Mouse (Mus musculus): ENCODE data around the gene Alkbh6. TPM values are rescaled to one million over a fixed set of nuclear protein-coding genes. Genes with fewer than 3 reads are reported as not detected.

The Alkbh6 gene
- polyA plus RNA-seq, 1 experiment from 2014 or later, result 101 TPM

DNA sequence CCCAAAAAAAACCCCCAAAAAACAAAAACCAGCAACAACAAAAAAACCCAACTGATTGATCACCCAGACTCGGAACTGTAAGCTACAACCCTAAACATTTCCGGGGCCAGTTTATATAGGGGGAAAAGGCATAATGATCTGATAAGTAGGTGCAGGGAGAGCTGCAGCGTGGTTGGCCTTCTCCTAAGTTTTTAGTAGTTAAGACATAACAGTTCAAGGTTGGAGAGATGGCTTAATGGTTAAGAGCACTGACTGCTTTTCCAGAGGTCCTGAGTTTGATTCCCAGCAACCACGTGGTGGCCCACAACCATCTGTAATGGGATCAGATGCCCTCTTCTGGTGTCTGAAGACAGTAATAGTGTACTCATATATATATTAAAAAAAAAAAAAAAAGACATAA is 27.0 kb upstream of the Alkbh6 start:
- H3K36me3 ChIP-seq, result no peaks in the 10 kb centered on the region
- H3K9ac ChIP-seq (replicated peaks), result no peak overlapping the region
- H3K9me3 ChIP-seq, result no peaks in the 10 kb centered on the region
- H3K4me3 ChIP-seq (replicated peaks), result peak overlapping the region; percentile 78; the same call in 1 of the 2 replicates
- WGBS, result 69% methylated on average over 4 of the region's 4 CpGs
- H3K4me1 ChIP-seq (replicated peaks), result peaks cover 14% of the 10 kb centered on the region
- peak overlapping the region; percentile 82; the same call in 1 of the 2 replicates for H3K4me2 ChIP-seq
- no peak for ATAC-seq (ENCODE audit: insufficient number of reproducible peaks, insufficient read depth, low FRiP score, low TSS enrichment, low read depth)
- H3K27ac ChIP-seq, result no peak overlapping the region
- H3K27me3 ChIP-seq, result 0 out of 2 replicates have a peak, but pooled peaks cover 2% of the 10 kb centered on the region

DNA sequence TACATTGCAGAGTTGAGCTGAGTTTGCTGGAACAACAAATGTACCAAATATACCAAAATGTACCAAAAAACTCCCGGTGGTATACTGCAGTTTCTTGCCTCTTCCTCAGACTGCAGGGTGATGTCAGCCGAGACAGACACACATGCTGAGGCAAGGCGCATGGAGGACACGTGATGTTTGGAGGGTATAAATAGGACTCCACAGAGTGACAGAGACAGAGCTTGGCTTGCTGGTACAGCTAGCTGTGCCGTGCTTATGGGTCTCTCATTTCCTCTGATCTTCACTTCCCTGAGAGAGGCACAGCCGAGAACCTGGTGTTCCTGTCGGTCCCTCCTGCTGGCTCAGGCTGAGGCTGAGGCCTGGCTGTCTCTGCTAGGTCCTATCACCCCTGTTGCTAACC is 25.8 kb upstream of the Alkbh6 start:
- Histone ChIP-seq H3K9ac (replicated peaks) (no peak overlapping the region), H3K27me3 (peaks cover 2% of the 10 kb centered on the region; the same call in 1 of the 2 replicates), H3K4me2 (no peak overlapping the region), H3K4me1 (replicated peaks) (peaks cover 14% of the 10 kb centered on the region), H3K27ac (no peak overlapping the region), H3K9me3 (no peaks in the 10 kb centered on the region), H3K36me3 (no peaks in the 10 kb centered on the region), H3K4me3 (replicated peaks) (no peak overlapping the region)
- no peak for ATAC-seq (ENCODE audit: insufficient number of reproducible peaks, insufficient read depth, low FRiP score, low TSS enrichment, low read depth)
- 80% methylated on average over 7 of the region's 7 CpGs for WGBS

DNA sequence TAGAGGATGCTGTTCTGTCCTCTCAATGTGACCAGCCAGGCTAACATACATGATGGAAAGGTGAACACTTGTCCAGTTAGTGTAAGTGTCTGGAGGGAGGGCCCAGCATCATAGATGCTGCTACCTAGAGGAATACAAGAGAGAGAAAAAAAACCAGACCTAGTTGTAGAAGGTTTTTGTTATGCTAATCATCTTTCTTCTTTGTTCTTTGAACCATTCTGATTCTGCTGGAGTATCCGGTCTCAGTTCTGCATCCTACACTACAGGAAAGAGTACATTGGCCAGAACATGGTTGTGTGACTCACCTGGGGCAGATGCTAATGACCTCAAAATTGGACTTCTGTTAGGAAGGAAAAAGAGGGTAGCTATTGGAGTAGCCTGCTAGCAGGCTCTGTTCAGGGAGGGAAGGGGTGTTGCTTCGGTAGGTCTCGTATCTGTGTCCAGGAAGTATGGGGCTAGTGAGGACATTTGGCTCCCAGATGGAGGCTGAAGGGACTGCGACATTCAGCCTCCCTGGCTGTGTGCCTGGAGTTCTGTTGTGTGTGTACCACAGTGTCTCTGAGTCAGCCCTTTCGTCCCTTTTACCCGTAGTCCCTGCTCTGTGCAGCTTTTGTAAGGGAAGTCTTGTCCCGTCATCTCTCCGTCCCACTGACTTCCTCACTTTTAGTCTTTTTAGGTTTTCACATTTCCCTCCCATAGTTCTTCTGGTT is 21.7 kb upstream of the Alkbh6 start:
- H3K4me2 ChIP-seq, result no peak overlapping the region
- no peak for ATAC-seq (ENCODE audit: insufficient number of reproducible peaks, insufficient read depth, low FRiP score, low TSS enrichment, low read depth)
- H3K9ac ChIP-seq (replicated peaks), result no peak overlapping the region
- peaks cover 2% of the 10 kb centered on the region; the same call in 1 of the 2 replicates for H3K27me3 ChIP-seq
- H3K4me3 ChIP-seq (replicated peaks), result no peak overlapping the region
- no peak overlapping the region for H3K27ac ChIP-seq
- 68% methylated on average over 8 of the region's 8 CpGs for WGBS
- H3K4me1 ChIP-seq (replicated peaks), result peaks cover 16% of the 10 kb centered on the region
- H3K9me3 ChIP-seq, result no peaks in the 10 kb centered on the region
- H3K36me3 ChIP-seq, result no peaks in the 10 kb centered on the region

DNA sequence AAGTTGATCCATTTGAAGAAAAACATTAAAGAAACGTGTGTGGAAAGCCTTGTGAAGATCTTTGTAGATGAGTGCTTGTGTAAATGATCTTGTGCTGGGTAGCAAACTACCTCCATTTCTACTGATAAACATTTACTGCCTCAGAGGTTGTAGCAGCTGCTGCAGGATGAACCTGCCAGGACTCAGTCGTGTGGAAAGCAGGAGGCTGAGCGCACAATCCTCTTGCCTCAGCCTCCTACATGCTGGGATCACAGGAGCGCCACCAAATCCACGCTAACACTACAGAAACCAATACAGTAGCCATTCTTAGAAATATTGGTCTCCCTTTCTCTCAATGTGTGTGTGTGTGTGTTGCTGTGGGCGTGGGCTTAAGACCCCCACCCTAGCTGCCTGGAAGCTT is 20.5 kb upstream of the Alkbh6 start:
- no peak overlapping the region for H3K9ac ChIP-seq (replicated peaks)
- H3K4me2 ChIP-seq, result no peak overlapping the region
- no peaks in the 10 kb centered on the region for H3K9me3 ChIP-seq
- ATAC-seq (ENCODE audit: insufficient number of reproducible peaks, insufficient read depth, low FRiP score, low TSS enrichment, low read depth), result no peak
- H3K36me3 ChIP-seq, result peaks cover 5% of the 10 kb centered on the region; the same call in 1 of the 2 replicates
- peaks cover 26% of the 10 kb centered on the region for H3K4me1 ChIP-seq (replicated peaks)
- peaks cover 2% of the 10 kb centered on the region; the same call in 1 of the 2 replicates for H3K27me3 ChIP-seq
- 75% methylated on average over 6 of the region's 6 CpGs for WGBS
- no peak overlapping the region for H3K27ac ChIP-seq
- H3K4me3 ChIP-seq (replicated peaks), result no peak overlapping the region

DNA sequence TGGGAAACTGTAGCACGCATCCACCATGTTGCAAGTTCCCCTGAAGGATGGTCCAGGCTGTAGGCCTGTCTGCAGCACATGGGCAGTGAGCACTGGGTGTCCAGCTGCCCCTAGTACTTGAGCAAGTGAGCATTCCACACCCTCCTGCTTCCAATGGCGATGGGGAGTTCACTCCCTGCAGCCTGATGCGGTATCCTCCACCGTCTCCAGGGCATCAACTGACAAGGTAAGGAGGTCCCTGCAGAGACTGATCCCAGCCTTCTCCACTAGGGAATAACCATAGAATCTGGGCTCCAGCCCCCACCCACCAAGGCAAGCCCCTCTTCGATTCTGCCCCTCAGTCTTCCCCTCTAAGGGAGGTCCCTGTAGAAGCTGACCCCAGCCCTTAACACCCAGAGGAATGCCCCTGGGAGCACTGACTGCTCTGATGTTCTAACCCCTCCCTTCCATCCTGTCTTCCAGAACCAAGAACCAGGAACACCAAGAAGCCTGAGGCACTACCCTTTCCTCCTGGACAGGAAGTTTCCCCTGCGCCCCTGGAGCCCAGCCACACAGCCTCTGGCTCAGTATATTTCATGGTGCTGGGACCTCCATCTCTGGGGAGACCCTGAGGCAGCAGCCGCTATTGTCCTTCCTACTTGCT is 19.3 kb upstream of the Alkbh6 start:
- H3K4me3 ChIP-seq (replicated peaks), result no peak overlapping the region
- peaks cover 2% of the 10 kb centered on the region; the same call in 1 of the 2 replicates for H3K27me3 ChIP-seq
- peaks cover 14% of the 10 kb centered on the region for H3K36me3 ChIP-seq
- peak overlapping the region; percentile 44 for H3K9ac ChIP-seq (replicated peaks)
- peaks cover 26% of the 10 kb centered on the region for H3K4me1 ChIP-seq (replicated peaks)
- no peaks in the 10 kb centered on the region for H3K9me3 ChIP-seq
- H3K27ac ChIP-seq, result 0 out of 2 replicates have a peak overlapping the region, but pooled peaks have one; percentile 29
- ATAC-seq (ENCODE audit: insufficient number of reproducible peaks, insufficient read depth, low FRiP score, low TSS enrichment, low read depth), result no peak; the same call in 1 of the 2 replicates
- WGBS, result 74% methylated on average over 7 of the region's 7 CpGs
- H3K4me2 ChIP-seq, result no peak overlapping the region

DNA sequence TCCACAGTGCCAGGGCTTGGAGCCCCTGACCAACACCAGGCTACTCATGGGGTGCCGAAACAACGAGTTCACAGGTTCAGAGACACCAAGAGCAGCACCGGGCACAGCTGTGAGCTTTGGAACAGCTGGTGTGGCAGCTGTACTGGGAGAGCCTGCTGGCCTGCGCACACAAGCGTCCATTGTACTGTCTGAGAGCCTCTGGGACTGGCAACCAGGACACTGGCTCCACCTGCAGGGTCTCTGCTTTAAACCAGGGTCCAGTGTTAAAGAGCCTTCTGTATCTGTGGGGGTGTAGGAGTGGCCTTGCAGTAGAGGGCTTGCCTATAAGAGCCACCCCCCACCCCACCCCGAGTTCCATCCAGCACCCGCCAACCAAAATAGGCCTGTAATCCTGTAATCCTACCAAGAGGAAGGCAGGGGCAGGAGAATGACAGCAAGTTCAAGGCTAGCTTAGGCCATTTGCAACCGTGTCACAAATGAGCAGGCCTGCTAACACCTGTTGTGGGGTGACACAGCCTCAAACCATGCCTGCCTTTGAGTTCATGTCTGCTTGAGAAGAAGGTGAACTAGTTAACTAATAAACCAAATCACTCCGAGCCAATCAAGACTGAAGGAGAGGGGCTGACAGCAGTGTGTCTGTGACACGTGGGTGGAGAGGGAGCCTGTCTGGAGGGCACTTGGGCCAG is 18.7 kb upstream of the Alkbh6 start:
- Histone ChIP-seq H3K9me3 (no peaks in the 10 kb centered on the region), H3K4me1 (replicated peaks) (peaks cover 26% of the 10 kb centered on the region), H3K9ac (replicated peaks) (peak overlapping the region; percentile 44), H3K27me3 (peaks cover 2% of the 10 kb centered on the region; the same call in 1 of the 2 replicates), H3K36me3 (peaks cover 21% of the 10 kb centered on the region), H3K27ac (0 out of 2 replicates have a peak overlapping the region, but pooled peaks have one; percentile 29), H3K4me3 (replicated peaks) (no peak overlapping the region), H3K4me2 (no peak overlapping the region)
- ATAC-seq (ENCODE audit: insufficient number of reproducible peaks, insufficient read depth, low FRiP score, low TSS enrichment, low read depth), result peak; percentile 52
- 51% methylated on average over 10 of the region's 10 CpGs for WGBS

DNA sequence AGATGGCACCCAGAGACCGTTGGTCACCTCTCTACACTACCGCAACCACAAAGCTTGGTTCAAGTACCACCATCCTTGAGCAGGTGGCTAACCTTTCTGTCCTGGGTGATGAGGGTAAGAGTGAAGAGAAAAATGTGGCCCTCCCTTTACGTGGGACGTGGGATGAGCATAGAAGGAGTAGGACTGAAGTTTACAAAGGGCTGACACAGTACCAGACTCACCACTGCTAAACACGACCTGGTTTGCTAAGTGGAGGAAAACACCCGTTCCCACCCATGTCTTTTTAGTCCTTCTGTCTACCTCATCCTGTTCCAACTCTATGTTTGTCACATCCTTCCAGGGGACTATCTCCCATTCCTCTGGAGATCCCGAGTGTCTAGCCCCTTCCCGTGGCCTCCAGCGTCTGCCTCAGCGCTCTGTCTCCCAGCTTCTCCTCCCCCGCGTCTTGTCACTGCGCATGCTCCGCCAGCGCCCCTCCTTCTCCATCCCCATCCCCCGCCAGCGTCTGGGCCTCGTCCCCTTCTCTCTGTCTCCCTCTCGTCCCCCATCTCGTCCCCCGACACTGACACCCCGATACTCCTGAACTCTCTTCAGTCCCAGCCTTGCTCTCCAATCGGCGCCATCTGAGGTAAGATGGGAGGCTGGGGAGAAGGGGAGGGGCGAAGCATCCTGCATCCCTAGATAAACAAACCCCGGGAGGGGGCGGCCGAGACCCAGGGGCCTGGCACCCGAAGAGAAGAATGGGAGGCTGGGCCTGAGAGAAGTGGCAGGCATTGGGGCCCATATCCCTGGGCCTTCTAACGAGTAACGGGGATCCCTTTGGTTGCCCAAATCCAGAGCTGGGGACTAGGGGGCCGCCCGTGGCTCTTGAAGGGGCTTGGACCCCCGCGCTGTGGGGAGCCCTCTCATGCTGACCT is 17.0 kb upstream of the Alkbh6 start, which contains the start of gene Clip3:
Clip3 (plus strand) TSS at position 514 of the 917 bp plus-strand sequence.
- no peaks in the 10 kb centered on the region; the same call in 1 of the 2 replicates for H3K27me3 ChIP-seq
- H3K36me3 ChIP-seq, result peaks cover 37% of the 10 kb centered on the region
- H3K4me3 ChIP-seq (replicated peaks), result peak within 1 kb of the TSS; percentile 87
- peak within 1 kb of the TSS; percentile 94 for H3K4me2 ChIP-seq
- H3K9ac ChIP-seq (replicated peaks), result peak within 1 kb of the TSS; percentile 87
- ATAC-seq (ENCODE audit: insufficient number of reproducible peaks, insufficient read depth, low FRiP score, low TSS enrichment, low read depth), result peak; percentile 69; the same call in 1 of the 2 replicates
- peak within 1 kb of the TSS; percentile 57 for H3K27ac ChIP-seq
- H3K4me1 ChIP-seq (replicated peaks), result peaks cover 26% of the 10 kb centered on the region
- H3K9me3 ChIP-seq, result no peaks in the 10 kb centered on the region
- WGBS, result 6% methylated on average over 35 of the region's 35 CpGs

DNA sequence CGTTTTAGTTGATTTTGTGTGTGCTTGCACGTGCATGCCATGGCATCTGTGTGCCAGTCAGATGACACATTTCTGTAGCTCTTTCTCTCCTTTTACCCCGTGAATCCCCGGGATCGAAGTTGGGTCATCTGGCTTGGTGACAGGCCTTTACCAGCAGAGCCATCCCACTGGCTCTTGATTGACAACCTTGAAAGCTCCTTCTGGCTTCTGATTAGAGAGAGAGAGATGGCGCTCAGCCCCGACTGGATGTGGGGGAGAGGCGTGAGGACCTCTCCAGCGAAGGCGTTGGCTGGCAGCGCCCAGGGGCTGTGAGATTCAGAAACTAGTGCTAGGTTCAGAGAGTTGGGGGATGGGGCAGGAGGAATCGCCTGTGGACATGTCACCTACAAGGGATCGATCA is 14.7 kb upstream of the Alkbh6 start:
- no peak overlapping the region for H3K27ac ChIP-seq
- H3K4me2 ChIP-seq, result no peak overlapping the region
- no peaks in the 10 kb centered on the region for H3K9me3 ChIP-seq
- no peaks in the 10 kb centered on the region for H3K27me3 ChIP-seq
- ATAC-seq (ENCODE audit: insufficient number of reproducible peaks, insufficient read depth, low FRiP score, low TSS enrichment, low read depth), result no peak
- WGBS, result 88% methylated on average over 13 of the region's 13 CpGs
- H3K4me3 ChIP-seq (replicated peaks), result no peak overlapping the region
- H3K4me1 ChIP-seq (replicated peaks), result peaks cover 26% of the 10 kb centered on the region
- H3K36me3 ChIP-seq, result peaks cover 60% of the 10 kb centered on the region
- H3K9ac ChIP-seq (replicated peaks), result no peak overlapping the region

DNA sequence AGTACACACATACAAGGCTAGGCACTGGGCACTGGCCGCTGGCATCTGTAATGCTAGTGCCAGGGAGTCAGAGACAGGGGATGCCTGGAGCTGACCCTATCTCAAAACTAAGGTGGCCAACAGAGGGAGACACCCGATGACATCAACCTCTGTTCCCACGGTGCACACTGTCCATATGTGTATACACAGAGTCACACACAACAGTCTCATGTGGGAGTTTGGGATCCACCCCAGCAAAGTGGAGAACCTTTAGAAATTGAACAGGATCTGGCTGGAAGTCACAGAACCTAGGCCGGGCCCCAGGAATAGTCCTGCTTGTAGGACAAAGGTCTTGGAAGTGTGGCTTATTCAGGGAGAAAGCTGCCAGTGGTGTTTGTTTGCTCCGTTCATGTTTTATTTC is 14.2 kb upstream of the Alkbh6 start:
- WGBS, result 93% methylated on average over 5 of the region's 5 CpGs
- no peak overlapping the region for H3K27ac ChIP-seq
- H3K4me3 ChIP-seq (replicated peaks), result no peak overlapping the region
- H3K4me1 ChIP-seq (replicated peaks), result peaks cover 22% of the 10 kb centered on the region
- no peaks in the 10 kb centered on the region for H3K27me3 ChIP-seq
- H3K4me2 ChIP-seq, result no peak overlapping the region
- peaks cover 65% of the 10 kb centered on the region for H3K36me3 ChIP-seq
- no peak for ATAC-seq (ENCODE audit: insufficient number of reproducible peaks, insufficient read depth, low FRiP score, low TSS enrichment, low read depth)
- H3K9ac ChIP-seq (replicated peaks), result no peak overlapping the region
- H3K9me3 ChIP-seq, result no peaks in the 10 kb centered on the region

DNA sequence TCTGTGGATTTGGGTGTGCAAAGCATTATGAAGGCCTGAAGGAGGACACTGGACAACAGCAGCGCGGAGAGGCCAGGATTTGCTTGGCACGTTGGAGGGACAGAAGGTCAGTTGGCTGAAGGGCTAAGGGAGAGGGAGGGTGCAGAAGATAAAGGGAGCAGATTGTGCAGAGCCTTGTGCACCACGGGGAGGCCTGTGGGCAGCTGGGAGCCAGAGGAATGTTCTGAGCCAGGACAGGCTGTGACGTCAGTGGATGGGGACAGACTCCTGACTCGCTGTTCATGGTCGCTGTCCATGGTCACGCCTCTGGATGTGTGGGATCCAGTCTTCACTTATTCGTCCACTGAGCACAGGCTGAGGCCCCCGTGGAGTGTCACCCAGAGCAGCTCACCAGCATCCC is 13.4 kb upstream of the Alkbh6 start:
- Histone ChIP-seq H3K4me1 (replicated peaks) (peaks cover 15% of the 10 kb centered on the region), H3K4me2 (no peak overlapping the region), H3K27me3 (no peaks in the 10 kb centered on the region), H3K27ac (no peak overlapping the region), H3K9ac (replicated peaks) (no peak overlapping the region), H3K4me3 (replicated peaks) (no peak overlapping the region), H3K9me3 (no peaks in the 10 kb centered on the region), H3K36me3 (peaks cover 73% of the 10 kb centered on the region)
- ATAC-seq (ENCODE audit: insufficient number of reproducible peaks, insufficient read depth, low FRiP score, low TSS enrichment, low read depth), result no peak
- WGBS, result 74% methylated on average over 10 of the region's 10 CpGs
